Mouse (Mus musculus) megakaryocyte, embryonic 14.5 days (primary cell): ENCODE measurements around the gene Commd1.

Source experiments
- FLI1 ChIP-seq: IDR thresholded peaks from 2 replicates; pipeline ENCODE4 v1.6.1; 2012; ENCODE audit warnings: low read length, inconsistent platforms, mixed read lengths
- GATA1 ChIP-seq: IDR thresholded peaks from 3 replicates; pipeline ENCODE4 v1.6.1; 2012; ENCODE audit warnings: mixed read lengths, low read length, inconsistent platforms, borderline replicate concordance

DNA sequence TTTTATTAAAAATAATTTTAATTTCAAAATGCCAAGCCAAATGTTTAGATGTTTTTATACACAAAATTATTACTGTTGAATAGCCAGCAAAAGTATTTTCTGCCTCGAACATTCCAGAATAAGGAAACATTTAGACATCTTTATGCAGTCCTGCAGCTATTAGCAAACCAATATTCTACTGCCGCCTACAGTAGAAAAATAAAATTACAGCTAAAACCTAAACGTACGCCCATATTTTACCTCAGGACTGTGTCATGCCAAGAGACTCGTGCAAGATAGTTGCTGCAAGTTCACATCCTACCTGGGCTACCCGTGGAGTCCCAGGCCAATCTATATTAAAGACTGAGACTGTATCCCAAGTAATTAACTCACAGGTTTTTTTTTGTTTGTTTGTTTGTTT, 12.7 kb downstream of the Commd1 start:
- TF ChIP-seq GATA1 (no peak), FLI1 (no peak)
